Mouse (Mus musculus): Measurements from ENCODE around the gene Elmo2. TPM values are rescaled to one million over a fixed set of nuclear protein-coding genes. Genes with fewer than 3 reads are reported as not detected.

Gene Elmo2
- polyA plus RNA-seq, 1 experiment = 95.0 TPM

DNA sequence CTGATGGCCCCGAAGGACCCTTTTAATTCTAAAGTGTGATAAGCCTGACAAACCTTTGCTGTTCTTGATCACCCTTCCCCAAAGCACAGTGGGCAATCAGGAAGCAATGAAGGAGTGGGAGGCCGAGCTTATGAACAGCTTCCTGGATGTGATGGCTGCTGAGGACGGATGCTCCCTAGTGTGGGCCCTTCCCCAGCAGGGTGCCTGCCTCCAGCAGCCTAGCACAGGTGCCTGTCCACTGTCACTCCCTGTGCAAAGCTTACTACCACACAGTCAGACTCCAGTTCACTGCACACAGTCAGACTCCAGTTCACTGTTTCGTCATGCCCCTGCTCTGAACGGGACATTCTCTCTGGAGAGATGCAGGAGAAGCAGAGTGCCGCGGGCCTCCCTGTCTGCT lies 13.9 kb downstream of the Elmo2 start:
- H3K4me3 ChIP-seq (ENCODE audit: control insufficient read depth, insufficient read depth, low read length) = no peak overlapping the region
- no peak for TF ChIP-seq CTCF (IDR thresholded peaks at IDR 0.05; ENCODE audit: borderline replicate concordance, control insufficient read depth, extremely low read depth, insufficient read depth, low read length, poor library complexity)
- no peak for TF ChIP-seq POLR2A (IDR thresholded peaks at IDR 0.05; ENCODE audit: control insufficient read depth, extremely low read depth, insufficient read depth, low read length, poor library complexity)
- H3K36me3 ChIP-seq (ENCODE audit: control insufficient read depth, insufficient read depth, low read length) = peaks cover 18% of the 10 kb centered on the region
- WGBS = 89% methylated on average over 7 of the region's 7 CpGs
- no peak overlapping the region for H3K27ac ChIP-seq (ENCODE audit: control insufficient read depth, insufficient read depth, low read length)
- no peaks in the 10 kb centered on the region for H3K27me3 ChIP-seq (ENCODE audit: control insufficient read depth, insufficient read depth, low read length)
- no peaks in the 10 kb centered on the region; the same call in 1 of the 2 replicates for H3K4me1 ChIP-seq (replicated peaks; ENCODE audit: control insufficient read depth, insufficient read depth, low read length)
- DNase-seq = no peak

DNA sequence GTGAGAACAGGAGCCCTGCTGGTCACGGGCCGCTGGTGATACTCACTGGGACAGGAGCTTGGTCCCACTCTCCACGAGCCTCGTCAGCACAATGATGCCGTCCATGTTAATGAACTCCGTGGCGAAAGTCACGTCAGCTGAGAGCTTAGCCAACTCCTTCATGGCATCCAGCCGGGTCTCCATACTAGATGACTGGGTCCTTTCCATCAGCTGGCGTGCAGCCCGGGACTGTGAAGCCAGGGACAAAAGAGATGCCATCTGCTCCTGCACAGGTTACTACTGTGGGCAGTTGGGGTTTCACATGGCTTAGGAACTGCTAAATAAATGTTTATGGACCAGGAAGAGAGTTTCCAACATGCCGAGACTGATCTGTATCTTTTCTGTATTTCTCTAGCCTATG lies 14.7 kb downstream of the Elmo2 start:
- 93% methylated on average over 12 of the region's 12 CpGs for WGBS
- Histone ChIP-seq H3K36me3 (ENCODE audit: control insufficient read depth, insufficient read depth, low read length) (peaks cover 18% of the 10 kb centered on the region), H3K4me3 (ENCODE audit: control insufficient read depth, insufficient read depth, low read length) (no peak overlapping the region), H3K27me3 (ENCODE audit: control insufficient read depth, insufficient read depth, low read length) (no peaks in the 10 kb centered on the region), H3K4me1 (replicated peaks; ENCODE audit: control insufficient read depth, insufficient read depth, low read length) (no peaks in the 10 kb centered on the region), H3K27ac (ENCODE audit: control insufficient read depth, insufficient read depth, low read length) (no peak overlapping the region)
- no peak for DNase-seq
- TF ChIP-seq CTCF (IDR thresholded peaks at IDR 0.05; ENCODE audit: borderline replicate concordance, control insufficient read depth, extremely low read depth, insufficient read depth, low read length, poor library complexity) (no peak), POLR2A (IDR thresholded peaks at IDR 0.05; ENCODE audit: control insufficient read depth, extremely low read depth, insufficient read depth, low read length, poor library complexity) (no peak)

DNA sequence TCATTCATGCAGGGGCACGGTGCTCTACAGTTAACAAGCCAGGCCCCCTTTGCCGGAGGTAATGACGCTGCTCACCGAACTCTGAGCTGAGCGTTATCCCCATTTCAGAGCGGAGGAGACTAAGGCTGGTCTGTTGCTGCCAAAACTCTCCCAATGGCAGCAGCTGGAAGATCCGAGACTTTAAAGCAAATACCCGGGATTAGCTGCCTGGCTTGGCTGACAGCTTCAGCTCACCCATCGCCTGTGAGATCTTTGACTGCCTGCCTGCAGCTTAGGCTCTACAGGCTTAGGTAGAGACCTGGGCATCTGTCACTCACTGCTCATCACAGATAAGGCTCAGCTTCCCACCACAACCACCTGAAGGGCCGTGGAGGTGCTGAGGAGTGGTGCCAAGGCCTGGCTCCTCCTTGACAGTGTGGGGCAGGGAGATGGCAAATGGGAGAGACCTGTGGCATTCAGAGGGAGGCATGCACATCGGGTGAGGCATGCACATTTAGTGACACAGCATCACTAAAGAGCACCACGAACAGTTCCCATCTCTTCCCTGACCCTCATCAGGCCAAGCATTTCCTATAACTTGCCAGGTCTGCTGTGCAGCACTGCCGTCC lies 15.4 kb downstream of the Elmo2 start:
- DNase-seq = no peak
- 95% methylated on average over 13 of the region's 13 CpGs for WGBS
- Histone ChIP-seq H3K27ac (ENCODE audit: control insufficient read depth, insufficient read depth, low read length) (no peak overlapping the region), H3K36me3 (ENCODE audit: control insufficient read depth, insufficient read depth, low read length) (peaks cover 14% of the 10 kb centered on the region), H3K27me3 (ENCODE audit: control insufficient read depth, insufficient read depth, low read length) (no peaks in the 10 kb centered on the region), H3K4me3 (ENCODE audit: control insufficient read depth, insufficient read depth, low read length) (no peak overlapping the region), H3K4me1 (replicated peaks; ENCODE audit: control insufficient read depth, insufficient read depth, low read length) (no peaks in the 10 kb centered on the region)
- TF ChIP-seq POLR2A (IDR thresholded peaks at IDR 0.05; ENCODE audit: control insufficient read depth, extremely low read depth, insufficient read depth, low read length, poor library complexity) = no peak
- TF ChIP-seq CTCF (IDR thresholded peaks at IDR 0.05; ENCODE audit: borderline replicate concordance, control insufficient read depth, extremely low read depth, insufficient read depth, low read length, poor library complexity) = no peak

DNA sequence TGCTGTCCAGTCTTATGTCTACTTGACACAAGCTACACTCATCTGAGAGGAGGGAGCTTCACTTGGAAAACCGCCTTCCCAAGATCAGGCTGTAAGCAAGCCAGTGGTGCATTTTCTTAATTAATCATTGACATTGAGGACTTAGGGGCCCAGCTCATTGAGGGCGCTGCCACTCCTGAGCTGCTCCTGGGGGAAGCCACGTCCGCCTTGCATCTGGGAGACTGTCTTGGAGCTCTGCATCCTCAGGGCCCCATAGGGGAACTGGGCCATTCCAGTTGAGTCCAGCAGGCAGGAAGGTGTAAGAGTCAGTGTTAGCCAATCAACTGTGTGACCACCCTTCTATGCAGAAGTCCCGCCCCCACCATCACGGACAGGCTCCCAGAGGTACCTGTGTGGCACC lies 18.5 kb downstream of the Elmo2 start:
- no peak for TF ChIP-seq CTCF (IDR thresholded peaks at IDR 0.05; ENCODE audit: borderline replicate concordance, control insufficient read depth, extremely low read depth, insufficient read depth, low read length, poor library complexity)
- TF ChIP-seq POLR2A (IDR thresholded peaks at IDR 0.05; ENCODE audit: control insufficient read depth, extremely low read depth, insufficient read depth, low read length, poor library complexity) = no peak
- DNase-seq = no peak
- H3K27me3 ChIP-seq (ENCODE audit: control insufficient read depth, insufficient read depth, low read length) = no peaks in the 10 kb centered on the region
- H3K4me3 ChIP-seq (ENCODE audit: control insufficient read depth, insufficient read depth, low read length) = no peak overlapping the region
- H3K4me1 ChIP-seq (replicated peaks; ENCODE audit: control insufficient read depth, insufficient read depth, low read length) = no peaks in the 10 kb centered on the region
- H3K27ac ChIP-seq (ENCODE audit: control insufficient read depth, insufficient read depth, low read length) = no peak overlapping the region
- WGBS = 97% methylated on average over 6 of the region's 6 CpGs
- peaks cover 4% of the 10 kb centered on the region; the same call in 1 of the 2 replicates for H3K36me3 ChIP-seq (ENCODE audit: control insufficient read depth, insufficient read depth, low read length)

DNA sequence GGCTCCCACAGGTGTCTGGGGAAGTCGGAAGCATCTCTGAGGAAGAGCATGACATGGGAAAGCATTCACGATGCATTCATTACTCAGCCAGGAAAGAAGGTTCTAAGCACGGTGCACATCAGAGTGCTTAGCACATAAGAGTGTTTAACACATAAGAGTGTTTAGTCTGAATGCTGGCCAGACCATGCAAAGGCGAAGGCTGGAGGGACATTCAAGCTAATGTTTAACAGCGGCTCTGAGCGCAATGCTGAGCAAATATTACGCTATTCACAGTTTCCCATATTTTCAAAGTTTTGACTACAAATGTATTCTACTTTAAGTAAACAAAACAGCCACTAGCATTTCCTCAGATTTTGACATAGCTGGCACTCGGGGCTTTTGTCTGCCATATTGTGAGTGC lies 20.8 kb downstream of the Elmo2 start:
- 98% methylated on average over 8 of the region's 8 CpGs for WGBS
- H3K36me3 ChIP-seq (ENCODE audit: control insufficient read depth, insufficient read depth, low read length) = peaks cover 4% of the 10 kb centered on the region; the same call in 1 of the 2 replicates
- no peak overlapping the region for H3K4me3 ChIP-seq (ENCODE audit: control insufficient read depth, insufficient read depth, low read length)
- TF ChIP-seq CTCF (IDR thresholded peaks at IDR 0.05; ENCODE audit: borderline replicate concordance, control insufficient read depth, extremely low read depth, insufficient read depth, low read length, poor library complexity) (no peak), POLR2A (IDR thresholded peaks at IDR 0.05; ENCODE audit: control insufficient read depth, extremely low read depth, insufficient read depth, low read length, poor library complexity) (no peak)
- no peaks in the 10 kb centered on the region for H3K4me1 ChIP-seq (replicated peaks; ENCODE audit: control insufficient read depth, insufficient read depth, low read length)
- no peaks in the 10 kb centered on the region for H3K27me3 ChIP-seq (ENCODE audit: control insufficient read depth, insufficient read depth, low read length)
- no peak for DNase-seq
- H3K27ac ChIP-seq (ENCODE audit: control insufficient read depth, insufficient read depth, low read length) = no peak overlapping the region

DNA sequence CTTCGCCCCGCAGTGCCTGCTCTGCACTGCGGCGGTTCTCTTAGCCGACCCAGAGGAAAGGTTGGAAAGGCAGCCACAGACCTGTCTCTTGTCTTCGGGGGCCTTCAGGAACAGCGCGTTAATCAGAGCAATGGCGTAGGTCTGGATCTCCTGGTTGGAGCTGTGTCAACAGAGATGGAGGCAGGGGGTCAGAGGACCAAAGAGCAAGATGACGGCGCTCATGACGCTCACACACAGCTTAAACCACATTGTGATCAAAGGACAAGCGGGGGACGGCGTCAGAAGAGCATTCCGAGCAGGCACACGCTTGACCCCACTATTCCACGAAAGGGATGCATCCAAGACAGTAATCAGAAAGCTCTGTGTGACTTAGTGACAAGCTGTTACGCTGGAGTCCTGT lies 21.5 kb downstream of the Elmo2 start:
- H3K27me3 ChIP-seq (ENCODE audit: control insufficient read depth, insufficient read depth, low read length) = no peaks in the 10 kb centered on the region
- DNase-seq = no peak
- no peak overlapping the region for H3K4me3 ChIP-seq (ENCODE audit: control insufficient read depth, insufficient read depth, low read length)
- TF ChIP-seq POLR2A (IDR thresholded peaks at IDR 0.05; ENCODE audit: control insufficient read depth, extremely low read depth, insufficient read depth, low read length, poor library complexity) = no peak
- TF ChIP-seq CTCF (IDR thresholded peaks at IDR 0.05; ENCODE audit: borderline replicate concordance, control insufficient read depth, extremely low read depth, insufficient read depth, low read length, poor library complexity) = no peak
- H3K27ac ChIP-seq (ENCODE audit: control insufficient read depth, insufficient read depth, low read length) = no peak overlapping the region
- 98% methylated on average over 19 of the region's 19 CpGs for WGBS
- H3K36me3 ChIP-seq (ENCODE audit: control insufficient read depth, insufficient read depth, low read length) = peaks cover 4% of the 10 kb centered on the region; the same call in 1 of the 2 replicates
- H3K4me1 ChIP-seq (replicated peaks; ENCODE audit: control insufficient read depth, insufficient read depth, low read length) = no peaks in the 10 kb centered on the region

All from thymus, adult 2 months (tissue).